Mouse (Mus musculus) natural killer cell, adult 2 months (primary cell): ENCODE results near the gene Glmp.
"Not testable (repeated sequence)": the region's sequence is repeated elsewhere in the genome, so short reads cannot be mapped to it uniquely, and the experiment has no call there.

Source experiments
- DNase-seq, 2 experiments: peaks; one replicate each; pipeline ENCODE4 v3.0.0; 2022; ENCODE audit warnings: low spot score in 2 of 2

Gene Glmp

GRCm38 (mm10) chr3:88375750-88376626, 51.2 kb downstream of the Glmp start:
- DNase-seq = not testable (repeated sequence)

GRCm38 (mm10) chr3:88376644-88377043, 51.8 kb downstream of the Glmp start:
- DNase-seq = not testable (repeated sequence)

- DNase-seq = not testable (repeated sequence)
Observed at GRCm38 (mm10) chr3:88378599-88378998, 53.8 kb downstream of the Glmp start, which contains the start of gene Bglap2. Gene Bglap2, minus strand, starts transcription at chr3:88378699.
